Mouse (Mus musculus) bone marrow, adult 2 months (tissue): Measurements from ENCODE around the gene Glod4. TPM values are rescaled to one million over a fixed set of nuclear protein-coding genes. Genes with fewer than 3 reads are reported as not detected.

Source experiments
- H3K27ac ChIP-seq: fragments of 200-500 bp; 2 replicates; pipeline ENCODE4 v1.5.1; 2012; ENCODE audit warnings: low read depth, mild to moderate bottlenecking, control low read depth, inconsistent platforms, low read length; ENCODE audit not compliant: control insufficient read depth, poor library complexity, insufficient read depth
- H3K4me1 ChIP-seq: fragments of 200-500 bp; 2 replicates; pipeline ENCODE4 v1.6.1; 2011; ENCODE audit warnings: low read length; ENCODE audit not compliant: control insufficient read depth, insufficient read depth
- H3K4me3 ChIP-seq: fragments of 200-500 bp; replicated peaks from 2 replicates; pipeline ENCODE3; 2011; ENCODE audit warnings: mild to moderate bottlenecking, low read depth, low read length, control low read depth; ENCODE audit not compliant: control insufficient read depth
- CTCF ChIP-seq: fragments of 200-500 bp; IDR thresholded peaks from 2 replicates; pipeline ENCODE4 v1.5.1; 2011; ENCODE audit warnings: low read length, control low read depth; ENCODE audit not compliant: control insufficient read depth, insufficient read depth
- POLR2A ChIP-seq: fragments of 200-500 bp; IDR thresholded peaks from 2 replicates; pipeline ENCODE4 v1.6.1; 2011; ENCODE audit warnings: low read depth, mild to moderate bottlenecking, control low read depth, low read length, borderline replicate concordance; ENCODE audit not compliant: control insufficient read depth
- WGBS: fragments of 180-500 bp; shearing (Covaris S2); methylation state at CpG from one replicate; pipeline ENCODE4 v1.1.7; 2018; 5-methylcytosine and 5-hydroxymethylcytosine counted together
- polyA plus RNA-seq: library from polyadenylated mRNA; stranded (reverse); fragments of >200 nt; gene quantifications from 2 replicates; pipeline ENCODE4 v1.2.4, GENCODE M21; 2011; ENCODE audit warnings: low replicate concordance; ENCODE audit not compliant: missing spikeins, insufficient read depth, insufficient read length

The Glod4 gene
- polyA plus RNA-seq, 1 experiment = 25.0 TPM

DNA sequence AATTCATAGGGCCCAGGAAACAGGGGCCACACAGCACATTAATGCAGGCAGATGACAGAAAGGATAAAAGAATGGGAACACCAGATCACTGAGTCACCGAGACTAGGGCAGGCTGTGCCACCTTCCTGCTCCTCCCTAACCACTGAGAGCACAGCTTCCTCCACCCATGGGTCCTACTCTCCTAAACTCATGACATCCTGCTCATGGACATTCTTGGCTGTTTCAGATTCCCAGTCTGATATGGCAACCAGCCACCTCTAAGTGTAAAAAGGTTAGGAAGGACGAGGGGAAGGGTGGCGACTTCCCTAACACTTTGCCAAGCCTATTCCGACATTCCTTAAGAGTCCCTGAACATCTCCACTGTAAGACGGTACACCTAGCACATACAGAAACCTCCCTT lies 112.7 kb downstream of the Glod4 start:
- Histone ChIP-seq H3K27ac (no peak overlapping the region), H3K4me1 (no peaks in the 10 kb centered on the region; the same call in 1 of the 2 replicates), H3K4me3 (no peak overlapping the region)
- TF ChIP-seq CTCF = no peak
- TF ChIP-seq POLR2A = no peak
- WGBS = 45% methylated on average over 5 of the region's 5 CpGs

- WGBS = 86% methylated on average over 8 of the region's 8 CpGs
Observed at GRCm38 (mm10) chr11:76125386-76125785, 118.1 kb downstream of the Glod4 start.

DNA sequence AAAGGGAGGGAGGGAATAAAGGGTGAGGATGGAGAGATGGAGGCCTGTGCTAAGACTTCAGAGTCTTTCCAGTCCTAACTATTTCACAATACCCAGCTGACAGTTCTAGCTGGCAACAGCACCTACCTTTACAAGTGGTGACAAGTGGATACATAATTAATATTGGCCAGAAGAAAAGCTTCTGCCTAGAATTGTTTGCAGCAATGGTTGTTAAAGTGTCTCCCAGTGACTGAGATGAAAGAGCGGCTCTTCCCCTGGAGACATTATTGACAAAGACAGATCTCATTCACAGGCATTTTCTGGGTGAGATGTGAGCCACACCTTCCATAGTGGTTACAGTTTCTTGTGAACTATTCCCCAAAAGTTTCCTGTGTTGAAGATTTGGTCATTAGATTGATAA lies 120.0 kb downstream of the Glod4 start:
- Histone ChIP-seq H3K4me1 (no peaks in the 10 kb centered on the region), H3K27ac (no peak overlapping the region), H3K4me3 (no peak overlapping the region)
- TF ChIP-seq POLR2A = no peak
- WGBS = 87% methylated on average over 1 of the region's 1 CpGs

More at GRCm38 (mm10) chr11:76125386-76125785, 118.1 kb downstream of the Glod4 start:
- no peak for TF ChIP-seq CTCF
- TF ChIP-seq POLR2A = no peak
- no peak overlapping the region for H3K4me3 ChIP-seq
- no peak overlapping the region for H3K27ac ChIP-seq
- H3K4me1 ChIP-seq = no peaks in the 10 kb centered on the region

- Histone ChIP-seq H3K4me3 (no peak overlapping the region), H3K27ac (no peak overlapping the region), H3K4me1 (no peaks in the 10 kb centered on the region)
- WGBS = 80% methylated on average over 2 of the region's 2 CpGs
- no peak for TF ChIP-seq CTCF
Observed at GRCm38 (mm10) chr11:76122571-76122970, 121.0 kb downstream of the Glod4 start.

GRCm38 (mm10) chr11:76121086-76121485 lies 122.4 kb downstream of the Glod4 start:
- no peak overlapping the region for H3K27ac ChIP-seq
- H3K4me3 ChIP-seq = no peak overlapping the region
- TF ChIP-seq CTCF = no peak
- TF ChIP-seq POLR2A = no peak
- no peaks in the 10 kb centered on the region for H3K4me1 ChIP-seq
- WGBS = 81% methylated on average over 4 of the region's 4 CpGs

- no peak for TF ChIP-seq POLR2A
- Histone ChIP-seq H3K4me3 (no peak overlapping the region), H3K27ac (no peak overlapping the region), H3K4me1 (no peaks in the 10 kb centered on the region)
- WGBS = 87% methylated on average over 10 of the region's 10 CpGs
Observed at GRCm38 (mm10) chr11:76120407-76120901, 123.1 kb downstream of the Glod4 start.

DNA sequence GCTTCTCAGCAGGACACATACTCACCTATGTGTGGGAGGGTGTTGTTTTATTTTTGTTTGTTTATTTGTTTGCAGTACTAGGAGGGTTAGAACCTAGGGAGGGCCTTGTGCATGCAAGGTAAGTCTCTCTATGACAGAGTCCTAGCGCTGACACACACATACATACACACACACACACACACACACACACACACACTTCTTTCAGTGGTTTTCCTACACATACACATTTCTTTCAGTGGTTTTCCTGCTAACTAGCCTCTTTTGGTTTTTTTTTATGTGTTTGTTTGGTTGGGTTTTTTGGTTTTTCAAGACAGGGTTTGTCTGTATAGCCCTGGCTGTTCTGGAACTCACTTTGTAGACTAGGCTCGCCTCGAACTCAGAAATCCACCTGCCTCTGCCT lies 133.1 kb downstream of the Glod4 start:
- Histone ChIP-seq H3K4me3 (no peak overlapping the region), H3K27ac (no peak overlapping the region), H3K4me1 (no peaks in the 10 kb centered on the region; the same call in 1 of the 2 replicates)
- TF ChIP-seq CTCF (no peak), POLR2A (no peak)
- WGBS = 70% methylated on average over 3 of the region's 3 CpGs

DNA sequence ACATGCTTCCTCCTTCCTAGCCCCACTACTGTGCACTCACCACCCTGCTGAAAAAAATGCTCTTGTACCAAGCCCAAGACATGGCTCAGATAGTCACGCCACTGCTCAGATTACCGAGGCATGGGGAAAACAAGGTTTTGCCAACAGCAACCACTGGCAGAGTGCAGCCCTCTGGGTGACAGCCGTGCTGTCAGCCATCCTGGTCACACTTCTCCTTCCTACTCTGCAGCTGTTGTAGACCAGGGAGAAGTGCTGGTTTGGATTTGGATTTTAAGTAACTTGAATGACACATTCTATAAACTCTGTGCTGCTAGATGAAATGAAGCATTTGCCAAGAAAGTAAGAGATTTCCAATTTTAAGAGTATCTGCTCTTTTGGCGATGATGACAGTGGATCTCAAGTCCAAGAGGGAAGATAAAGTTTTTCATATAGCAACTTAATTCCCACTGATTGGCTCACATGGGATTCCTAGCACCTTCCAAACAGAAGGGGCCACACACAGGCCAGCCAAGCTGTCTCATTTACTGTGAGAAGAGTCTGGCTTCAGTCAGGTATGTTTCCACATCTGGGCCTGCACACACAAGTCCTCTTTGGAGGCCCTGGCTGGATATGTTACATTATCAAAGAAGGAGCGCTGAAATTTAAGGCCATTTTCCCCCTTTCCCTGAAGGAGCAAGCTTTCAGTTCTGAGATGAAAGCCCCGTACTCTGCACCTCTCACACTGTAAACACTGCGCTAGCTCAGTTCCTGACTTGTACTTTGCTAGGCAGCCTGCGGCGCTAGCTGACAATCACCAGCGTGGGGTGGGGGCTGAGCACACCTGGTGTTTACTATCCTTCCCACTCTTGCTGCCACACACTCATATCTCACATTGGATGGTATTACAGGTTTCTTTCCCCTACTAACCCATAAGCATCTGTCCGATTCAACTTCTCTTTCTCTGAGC lies 136.7 kb downstream of the Glod4 start:
- no peak overlapping the region for H3K27ac ChIP-seq
- no peaks in the 10 kb centered on the region; the same call in 1 of the 2 replicates for H3K4me1 ChIP-seq
- TF ChIP-seq CTCF = no peak
- 80% methylated on average over 11 of the region's 11 CpGs for WGBS
- H3K4me3 ChIP-seq = no peak overlapping the region

GRCm38 (mm10) chr11:76101154-76101553 lies 142.4 kb downstream of the Glod4 start:
- H3K27ac ChIP-seq = no peak overlapping the region
- TF ChIP-seq CTCF (no peak), POLR2A (no peak)
- no peak overlapping the region for H3K4me3 ChIP-seq
- H3K4me1 ChIP-seq = no peaks in the 10 kb centered on the region
